Mouse (Mus musculus) kidney, adult 2 months (tissue): ENCODE data around the gene Trim27.

ENCODE experiments used
- CTCF ChIP-seq: fragments of 200-500 bp; conservative IDR thresholded peaks from 2 replicates; pipeline ENCODE4 v1.5.1; 2011; ENCODE audit warnings: low read depth, mild to moderate bottlenecking, control low read depth, low read length, moderate library complexity, mixed read lengths; ENCODE audit not compliant: insufficient read depth, insufficient read length
- POLR2A ChIP-seq: fragments of 200-500 bp; IDR thresholded peaks from one replicate; pipeline ENCODE4 v1.6.1; 2011; ENCODE audit warnings: low read depth, low read length, control low read depth

DNA sequence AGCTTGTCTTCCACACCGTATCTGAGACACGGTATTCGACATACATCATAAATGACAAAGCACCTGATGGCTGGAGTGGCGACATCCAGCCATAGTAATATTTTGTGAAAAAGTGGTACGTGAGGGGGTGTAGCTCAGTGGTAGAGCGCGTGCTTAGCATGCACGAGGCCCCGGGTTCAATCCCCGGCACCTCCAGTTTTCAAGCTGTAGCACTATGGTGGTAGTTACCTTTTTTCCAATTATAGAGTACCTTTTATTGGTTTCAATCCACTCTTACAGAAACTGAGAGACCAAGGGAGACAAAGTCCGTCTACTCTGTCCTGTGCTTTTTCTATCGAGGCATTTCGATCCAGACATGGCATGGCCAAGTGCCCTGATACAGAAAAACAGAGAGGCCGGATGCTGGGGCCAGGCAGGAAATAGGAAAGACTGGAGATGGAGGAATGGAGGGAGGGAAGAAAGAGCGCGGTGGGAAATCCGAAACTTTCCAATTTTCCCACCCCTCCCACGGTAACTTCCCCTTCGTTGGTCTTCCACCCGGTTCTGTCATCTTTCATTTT lies 43.3 kb downstream of the Trim27 start:
- TF ChIP-seq CTCF: no peak
- TF ChIP-seq POLR2A: no peak
